Mouse (Mus musculus): ENCODE measurements at regions not wholly inside any gene's neighbourhood (a gene's known extent, or its start where the extent isn't known, plus 50 kb on each side); places are given as distances from the start of the nearest gene placed in this dataset.

DNA sequence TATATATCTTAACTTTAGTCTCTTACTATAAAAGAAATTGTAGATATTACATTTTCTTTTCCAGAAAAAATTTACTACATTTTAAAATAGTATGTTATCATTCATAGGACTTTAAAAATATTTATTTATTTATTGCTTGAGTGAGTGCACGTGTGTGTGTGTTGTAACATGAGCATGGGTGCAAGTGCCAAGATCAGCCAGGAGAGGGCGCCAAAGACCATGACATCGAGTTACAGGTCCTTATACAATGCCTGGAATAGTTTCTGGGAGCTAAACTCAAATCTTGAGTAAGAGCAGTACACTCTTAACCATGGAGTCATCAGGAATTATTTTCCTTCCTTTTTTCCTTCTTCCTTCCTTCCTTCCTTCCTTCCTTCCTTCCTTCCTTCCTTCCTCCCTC lies 185.4 kb upstream of the Mageb4 start:
- DNase-seq, result peak; percentile 13 to 50

Measured in kidney, postnatal 36 days (tissue).